Mouse (Mus musculus): ENCODE measurements around the gene Olfr57.
"Not testable (repeated sequence)": the region's sequence is repeated elsewhere in the genome, so short reads cannot be mapped to it uniquely, and the experiment has no call there.

The Olfr57 gene

DNA sequence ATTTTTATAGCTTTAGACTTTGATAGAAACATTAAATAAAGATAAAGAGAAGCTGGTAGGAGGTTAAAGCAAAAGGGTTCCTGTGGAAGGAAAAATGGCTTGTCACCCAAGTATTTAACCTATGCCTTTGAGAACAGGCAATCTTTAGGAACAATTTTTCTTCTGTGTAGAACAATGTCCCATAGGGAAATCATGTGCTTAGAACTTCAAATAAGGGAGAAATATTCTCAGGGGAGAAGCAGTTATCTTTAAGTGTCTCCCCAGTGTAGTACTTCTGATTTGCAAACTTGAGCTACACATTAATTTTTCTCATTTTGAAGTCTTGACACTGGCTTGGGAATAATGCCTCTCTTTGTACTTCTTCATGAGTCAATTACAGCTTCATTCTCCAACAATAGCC, at the start of gene Olfr57:
TSS of gene Olfr57 (plus strand) at position 301 of the 400 bp plus-strand sequence.
- DNase-seq, result no peak

DNA sequence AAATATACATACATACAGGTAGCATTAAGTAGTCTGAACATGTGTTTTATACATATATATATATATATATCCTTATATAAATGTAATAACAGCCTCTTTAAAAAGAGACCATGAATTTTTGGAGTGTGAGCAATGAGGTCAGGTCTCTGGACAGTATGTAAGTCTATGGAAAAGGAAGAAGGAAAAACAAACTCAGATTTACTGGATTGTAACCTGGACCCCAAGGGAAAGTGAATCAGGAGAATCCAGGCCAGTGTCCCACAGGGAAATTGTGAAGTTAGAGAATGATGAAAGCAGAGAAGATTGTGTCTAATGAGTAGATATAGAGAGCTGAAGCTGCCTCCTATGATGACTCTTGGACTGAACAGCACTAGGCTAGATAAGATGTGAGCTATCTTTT, 47.8 kb upstream of the Olfr57 start, which contains the start of gene Olfr1352:
TSS of gene Olfr1352 (plus strand) at position 301 of the 400 bp plus-strand sequence.
- DNase-seq, result no peak

DNA sequence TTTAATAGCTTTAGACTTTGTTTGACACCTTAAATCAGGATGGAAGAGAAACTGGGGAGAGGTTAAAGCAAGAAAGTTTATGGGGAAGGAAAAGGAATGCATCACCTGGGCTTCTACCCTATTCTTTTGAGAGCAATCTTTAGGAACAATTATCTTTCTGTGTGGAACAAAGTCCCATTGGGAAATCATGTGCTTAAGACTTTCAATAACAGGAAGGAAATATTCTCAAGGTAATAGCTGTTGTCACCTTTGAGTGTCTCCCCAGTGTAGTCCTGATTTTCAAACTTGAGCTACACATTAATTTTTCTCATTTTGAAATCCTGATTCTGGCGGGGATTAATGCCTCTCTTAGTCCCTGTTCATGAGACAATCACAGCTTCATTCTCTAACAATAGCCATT, 16.4 kb upstream of the Olfr57 start, which contains the start of gene Olfr1351:
TSS of gene Olfr1351 (plus strand) at position 301 of the 400 bp plus-strand sequence.
- DNase-seq, result no peak

DNA sequence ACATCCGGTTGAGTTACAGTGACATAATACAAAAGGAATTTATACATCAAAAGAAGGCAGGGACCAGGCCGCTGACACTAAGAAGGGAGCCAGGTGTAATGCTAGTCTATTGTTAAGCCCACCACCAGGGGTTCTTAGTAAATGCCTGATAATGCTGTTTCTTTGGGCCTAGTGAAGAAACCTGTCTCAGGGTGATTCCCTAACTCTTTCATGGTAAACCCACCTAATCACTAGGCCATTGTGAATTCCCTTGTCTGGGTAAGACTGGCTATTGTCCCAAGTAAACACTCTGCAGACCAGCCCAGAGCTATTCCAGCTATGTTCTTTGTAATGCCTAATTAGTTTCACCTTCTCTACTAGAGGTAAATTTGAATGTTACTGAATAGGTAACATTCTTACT, 13.9 kb downstream of the Olfr57 start:
- not testable (repeated sequence) for DNase-seq

DNA sequence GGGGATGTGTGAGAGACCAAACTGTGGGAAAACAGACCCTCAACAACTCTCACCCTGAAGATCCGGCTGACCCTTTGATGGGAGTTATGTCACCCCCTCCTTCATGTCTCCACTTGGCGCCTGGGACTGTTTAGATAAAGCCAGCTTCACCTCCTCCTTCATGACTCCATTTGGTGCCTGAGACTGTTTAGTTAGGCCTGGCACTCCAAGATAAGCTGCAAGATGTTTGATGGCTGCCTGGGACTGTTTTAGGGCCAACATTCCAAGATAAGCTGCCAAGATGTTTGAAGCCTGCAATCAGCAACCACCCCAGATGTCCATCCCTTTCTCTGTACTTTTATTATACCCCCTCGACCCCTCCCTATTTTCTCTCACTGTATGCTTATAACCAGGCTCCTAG, 28.8 kb downstream of the Olfr57 start:
- DNase-seq, result not testable (repeated sequence)
